Mouse (Mus musculus): ENCODE data around the gene Vti1a. TPM values are rescaled to one million over a fixed set of nuclear protein-coding genes. Genes with fewer than 3 reads are reported as not detected.

Gene Vti1a
- polyA plus RNA-seq, 1 experiment from 2014 or later = 12.8 TPM

DNA sequence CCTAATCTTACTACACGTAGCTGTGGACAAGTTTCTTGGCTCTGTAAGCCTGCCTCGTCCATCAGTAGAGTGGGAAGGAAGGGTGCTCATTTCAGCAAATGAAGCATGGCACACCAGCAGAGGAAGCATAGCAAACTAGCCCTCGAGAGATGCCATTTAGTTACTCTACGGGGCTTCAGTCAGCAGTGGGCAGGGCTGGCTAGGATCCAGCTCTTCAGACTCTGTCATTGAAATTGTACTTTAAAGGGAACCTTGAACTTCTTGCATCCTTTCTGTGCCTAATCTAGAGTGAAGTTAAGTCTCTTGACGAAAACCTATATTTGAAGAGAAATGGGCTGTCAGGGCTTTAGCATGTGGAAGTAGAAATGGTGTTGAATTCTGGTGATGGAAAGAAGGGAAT, 3.4 kb downstream of the Vti1a start:
- no peak for ATAC-seq (ENCODE audit: low read depth)
- WGBS (ENCODE audit: insufficient replicate concordance) = 61% methylated on average over 5 of the region's 5 CpGs
- no peak overlapping the region for H3K27ac ChIP-seq (ENCODE audit: low read length)
- no peaks in the 10 kb centered on the region for H3K27me3 ChIP-seq (ENCODE audit: control insufficient read depth, insufficient read depth, low read depth, low read length)
- H3K4me3 ChIP-seq (ENCODE audit: low read depth, low read length) = no peak overlapping the region
- no peak overlapping the region for H3K9ac ChIP-seq (ENCODE audit: low read depth, low read length)
- H3K36me3 ChIP-seq (ENCODE audit: control insufficient read depth, insufficient read depth) = peaks cover 14% of the 10 kb centered on the region
- peaks cover 18% of the 10 kb centered on the region for H3K4me1 ChIP-seq (ENCODE audit: control insufficient read depth, low read depth, low read length)
- no peak overlapping the region for H3K4me2 ChIP-seq (ENCODE audit: low read depth, low read length)
- no peaks in the 10 kb centered on the region for H3K9me3 ChIP-seq (replicated peaks; ENCODE audit: control insufficient read depth, low read length)

DNA sequence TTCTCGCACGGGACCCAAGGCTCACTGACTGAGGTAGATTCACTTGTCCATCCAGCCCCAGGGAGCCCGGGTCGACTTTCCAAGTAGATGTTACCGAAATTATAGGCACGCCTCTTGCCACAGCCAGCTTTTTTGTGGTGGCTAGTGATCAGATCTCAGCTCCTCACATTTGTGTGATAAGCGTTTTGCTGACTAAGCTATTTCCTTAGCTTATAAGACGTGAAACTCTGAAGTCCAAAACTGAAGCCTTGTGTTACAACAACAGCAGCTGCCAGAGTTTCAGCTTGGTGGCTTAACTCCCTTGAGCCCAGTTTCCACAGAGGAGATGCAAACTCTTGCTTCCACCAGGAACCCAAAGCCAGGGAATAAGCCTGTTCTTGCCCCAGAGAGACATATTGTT, 6.5 kb downstream of the Vti1a start:
- no peak for ATAC-seq (ENCODE audit: low read depth)
- no peak overlapping the region for H3K9ac ChIP-seq (ENCODE audit: low read depth, low read length)
- H3K27ac ChIP-seq (ENCODE audit: low read length) = no peak overlapping the region
- peaks cover 14% of the 10 kb centered on the region for H3K36me3 ChIP-seq (ENCODE audit: control insufficient read depth, insufficient read depth)
- peaks cover 2% of the 10 kb centered on the region for H3K4me1 ChIP-seq (ENCODE audit: control insufficient read depth, low read depth, low read length)
- H3K4me2 ChIP-seq (ENCODE audit: low read depth, low read length) = no peak overlapping the region
- 84% methylated on average over 8 of the region's 8 CpGs for WGBS (ENCODE audit: insufficient replicate concordance)
- no peaks in the 10 kb centered on the region for H3K27me3 ChIP-seq (ENCODE audit: control insufficient read depth, insufficient read depth, low read depth, low read length)
- H3K4me3 ChIP-seq (ENCODE audit: low read depth, low read length) = no peak overlapping the region
- H3K9me3 ChIP-seq (replicated peaks; ENCODE audit: control insufficient read depth, low read length) = no peaks in the 10 kb centered on the region

- Histone ChIP-seq H3K4me3 (ENCODE audit: low read depth, low read length) (no peak overlapping the region), H3K27ac (ENCODE audit: low read length) (no peak overlapping the region), H3K9me3 (replicated peaks; ENCODE audit: control insufficient read depth, low read length) (no peaks in the 10 kb centered on the region), H3K4me1 (ENCODE audit: control insufficient read depth, low read depth, low read length) (no peaks in the 10 kb centered on the region; the same call in 1 of the 2 replicates), H3K36me3 (ENCODE audit: control insufficient read depth, insufficient read depth) (peaks cover 10% of the 10 kb centered on the region), H3K27me3 (ENCODE audit: control insufficient read depth, insufficient read depth, low read depth, low read length) (no peaks in the 10 kb centered on the region), H3K9ac (ENCODE audit: low read depth, low read length) (no peak overlapping the region), H3K4me2 (ENCODE audit: low read depth, low read length) (no peak overlapping the region)
- no peak for ATAC-seq (ENCODE audit: low read depth)
- 42% methylated on average over 4 of the region's 4 CpGs for WGBS (ENCODE audit: insufficient replicate concordance)
Measured at GRCm38 (mm10) chr19:55327510-55327909, 11.4 kb downstream of the Vti1a start.

DNA sequence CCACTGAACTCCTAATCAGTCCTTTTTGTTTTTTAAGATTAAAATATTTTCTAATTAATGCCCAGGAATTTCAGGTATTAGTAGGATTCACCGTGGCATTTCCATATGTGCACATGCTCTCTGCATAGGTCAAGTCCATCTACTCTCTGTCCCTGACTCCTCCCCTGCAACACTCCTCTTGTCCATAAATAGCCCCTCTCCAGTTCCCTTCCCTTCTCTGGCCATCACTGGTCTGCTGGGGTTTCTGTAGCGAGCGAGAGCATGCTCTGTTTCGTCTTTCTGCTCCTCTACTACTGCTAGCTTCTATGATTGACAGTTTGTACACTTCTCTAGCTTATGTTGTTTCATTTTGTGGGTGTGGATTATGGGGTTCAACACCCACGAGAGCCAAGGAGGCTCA, 15.7 kb downstream of the Vti1a start:
- Histone ChIP-seq H3K9ac (ENCODE audit: low read depth, low read length) (no peak overlapping the region), H3K4me1 (ENCODE audit: control insufficient read depth, low read depth, low read length) (no peaks in the 10 kb centered on the region; the same call in 1 of the 2 replicates), H3K9me3 (replicated peaks; ENCODE audit: control insufficient read depth, low read length) (no peaks in the 10 kb centered on the region), H3K27ac (ENCODE audit: low read length) (no peak overlapping the region), H3K4me2 (ENCODE audit: low read depth, low read length) (no peak overlapping the region), H3K4me3 (ENCODE audit: low read depth, low read length) (no peak overlapping the region), H3K36me3 (ENCODE audit: control insufficient read depth, insufficient read depth) (no peaks in the 10 kb centered on the region; the same call in 1 of the 2 replicates), H3K27me3 (ENCODE audit: control insufficient read depth, insufficient read depth, low read depth, low read length) (no peaks in the 10 kb centered on the region)
- ATAC-seq (ENCODE audit: low read depth) = no peak
- 84% methylated on average over 5 of the region's 5 CpGs for WGBS (ENCODE audit: insufficient replicate concordance)

- Histone ChIP-seq H3K36me3 (ENCODE audit: control insufficient read depth, insufficient read depth) (no peaks in the 10 kb centered on the region; the same call in 1 of the 2 replicates), H3K27ac (ENCODE audit: low read length) (no peak overlapping the region), H3K9me3 (replicated peaks; ENCODE audit: control insufficient read depth, low read length) (no peaks in the 10 kb centered on the region), H3K27me3 (ENCODE audit: control insufficient read depth, insufficient read depth, low read depth, low read length) (no peaks in the 10 kb centered on the region), H3K4me3 (ENCODE audit: low read depth, low read length) (no peak overlapping the region), H3K9ac (ENCODE audit: low read depth, low read length) (no peak overlapping the region), H3K4me2 (ENCODE audit: low read depth, low read length) (no peak overlapping the region), H3K4me1 (ENCODE audit: control insufficient read depth, low read depth, low read length) (no peaks in the 10 kb centered on the region)
- ATAC-seq (ENCODE audit: low read depth) = peak; percentile 50
- 86% methylated on average over 8 of the region's 8 CpGs for whole genome bisulfite sequencing (ENCODE audit: insufficient replicate concordance)
Measured at GRCm38 (mm10) chr19:55332641-55333268, 16.7 kb downstream of the Vti1a start.

GRCm38 (mm10) chr19:55335881-55336280, 19.8 kb downstream of the Vti1a start:
- WGBS (ENCODE audit: insufficient replicate concordance) = 85% methylated on average over 1 of the region's 1 CpGs
- no peak overlapping the region for H3K4me3 ChIP-seq (ENCODE audit: low read depth, low read length)
- H3K27ac ChIP-seq (ENCODE audit: low read length) = no peak overlapping the region
- no peak for ATAC-seq (ENCODE audit: low read depth)
- no peaks in the 10 kb centered on the region for H3K27me3 ChIP-seq (ENCODE audit: control insufficient read depth, insufficient read depth, low read depth, low read length)
- no peak overlapping the region for H3K4me2 ChIP-seq (ENCODE audit: low read depth, low read length)
- no peaks in the 10 kb centered on the region for H3K9me3 ChIP-seq (replicated peaks; ENCODE audit: control insufficient read depth, low read length)
- H3K36me3 ChIP-seq (ENCODE audit: control insufficient read depth, insufficient read depth) = no peaks in the 10 kb centered on the region; the same call in 1 of the 2 replicates
- H3K9ac ChIP-seq (ENCODE audit: low read depth, low read length) = no peak overlapping the region
- no peaks in the 10 kb centered on the region for H3K4me1 ChIP-seq (ENCODE audit: control insufficient read depth, low read depth, low read length)

- H3K36me3 ChIP-seq (ENCODE audit: control insufficient read depth, insufficient read depth) = no peaks in the 10 kb centered on the region; the same call in 1 of the 2 replicates
- no peaks in the 10 kb centered on the region for H3K27me3 ChIP-seq (ENCODE audit: control insufficient read depth, insufficient read depth, low read depth, low read length)
- no peak for ATAC-seq (ENCODE audit: low read depth)
- H3K9me3 ChIP-seq (replicated peaks; ENCODE audit: control insufficient read depth, low read length) = no peaks in the 10 kb centered on the region
- H3K4me3 ChIP-seq (ENCODE audit: low read depth, low read length) = no peak overlapping the region
- no peak overlapping the region for H3K4me2 ChIP-seq (ENCODE audit: low read depth, low read length)
- no peaks in the 10 kb centered on the region for H3K4me1 ChIP-seq (ENCODE audit: control insufficient read depth, low read depth, low read length)
- H3K27ac ChIP-seq (ENCODE audit: low read length) = no peak overlapping the region
- 84% methylated on average over 12 of the region's 12 CpGs for WGBS (ENCODE audit: insufficient replicate concordance)
- no peak overlapping the region for H3K9ac ChIP-seq (ENCODE audit: low read depth, low read length)
Measured at GRCm38 (mm10) chr19:55336441-55336840, 20.3 kb downstream of the Vti1a start.

GRCm38 (mm10) chr19:55337066-55337465, 21.0 kb downstream of the Vti1a start:
- Histone ChIP-seq H3K27me3 (ENCODE audit: control insufficient read depth, insufficient read depth, low read depth, low read length) (no peaks in the 10 kb centered on the region), H3K4me3 (ENCODE audit: low read depth, low read length) (no peak overlapping the region), H3K27ac (ENCODE audit: low read length) (no peak overlapping the region), H3K36me3 (ENCODE audit: control insufficient read depth, insufficient read depth) (no peaks in the 10 kb centered on the region; the same call in 1 of the 2 replicates), H3K9me3 (replicated peaks; ENCODE audit: control insufficient read depth, low read length) (no peaks in the 10 kb centered on the region), H3K4me1 (ENCODE audit: control insufficient read depth, low read depth, low read length) (no peaks in the 10 kb centered on the region), H3K9ac (ENCODE audit: low read depth, low read length) (no peak overlapping the region), H3K4me2 (ENCODE audit: low read depth, low read length) (no peak overlapping the region)
- no peak for ATAC-seq (ENCODE audit: low read depth)
- WGBS (ENCODE audit: insufficient replicate concordance) = 83% methylated on average over 9 of the region's 9 CpGs

- no peak overlapping the region for H3K27ac ChIP-seq (ENCODE audit: low read length)
- H3K4me1 ChIP-seq (ENCODE audit: control insufficient read depth, low read depth, low read length) = no peaks in the 10 kb centered on the region; the same call in 1 of the 2 replicates
- no peaks in the 10 kb centered on the region for H3K27me3 ChIP-seq (ENCODE audit: control insufficient read depth, insufficient read depth, low read depth, low read length)
- no peak overlapping the region for H3K4me2 ChIP-seq (ENCODE audit: low read depth, low read length)
- no peak overlapping the region for H3K9ac ChIP-seq (ENCODE audit: low read depth, low read length)
- H3K4me3 ChIP-seq (ENCODE audit: low read depth, low read length) = no peak overlapping the region
- 88% methylated on average over 10 of the region's 10 CpGs for WGBS (ENCODE audit: insufficient replicate concordance)
- no peaks in the 10 kb centered on the region for H3K9me3 ChIP-seq (replicated peaks; ENCODE audit: control insufficient read depth, low read length)
- no peaks in the 10 kb centered on the region; the same call in 1 of the 2 replicates for H3K36me3 ChIP-seq (ENCODE audit: control insufficient read depth, insufficient read depth)
- no peak for ATAC-seq (ENCODE audit: low read depth)
Measured at GRCm38 (mm10) chr19:55337664-55338063, 21.6 kb downstream of the Vti1a start.
